Mouse (Mus musculus): Measurements from ENCODE around the gene Naa40. TPM values are rescaled to one million over a fixed set of nuclear protein-coding genes. Genes with fewer than 3 reads are reported as not detected.

The Naa40 gene
- total RNA-seq, 1 experiment = 50.9 TPM

DNA sequence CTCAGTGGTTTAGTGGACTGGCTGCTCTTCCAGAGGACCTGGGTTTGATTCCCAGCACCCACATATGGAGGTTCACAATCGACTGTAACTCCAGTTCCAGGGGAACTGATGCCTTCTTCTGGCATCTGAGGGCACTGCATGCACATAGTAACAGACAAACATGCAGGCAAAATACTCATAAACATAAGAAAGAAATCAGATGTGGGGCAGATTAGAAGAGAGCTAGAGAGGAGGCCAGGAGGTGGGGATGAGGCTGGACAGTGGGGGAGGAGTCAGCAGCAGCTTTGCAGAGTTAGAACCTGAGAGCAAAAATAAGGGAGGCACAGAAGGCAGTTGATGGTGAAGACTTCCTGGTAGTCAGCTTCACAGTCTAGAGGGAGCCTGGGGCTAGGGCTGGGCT, 21.6 kb upstream of the Naa40 start:
- Histone ChIP-seq H3K9me3 (ENCODE audit: control insufficient read depth, insufficient read depth, low read depth, low read length) (no peaks in the 10 kb centered on the region), H3K4me1 (ENCODE audit: control insufficient read depth in 2 of 2, insufficient read depth in 2 of 2, low read length in 2 of 2, poor library complexity in 1 of 2) (peaks cover 14 to 37% of the 10 kb centered on the region in 2 experiments), H3K27ac (ENCODE audit: insufficient read depth, low read depth, low read length, poor library complexity, severe bottlenecking) (peak overlapping the region; percentile 69), H3K36me3 (ENCODE audit: control insufficient read depth, insufficient read depth, low read length, poor library complexity, severe bottlenecking) (no peaks in the 10 kb centered on the region), H3K9ac (ENCODE audit: insufficient read depth, low read depth, low read length, poor library complexity, severe bottlenecking) (no peak overlapping the region; the same call in 1 of the 2 replicates), H3K4me3 (ENCODE audit: insufficient read depth in 1 of 2, low read depth in 1 of 2, low read length in 2 of 2, poor library complexity in 1 of 2, severe bottlenecking in 1 of 2) (no peak overlapping the region)
- no peak for TF ChIP-seq CHD2 (IDR thresholded peaks at IDR 0.05; ENCODE audit: low read depth, low read length)
- TF ChIP-seq ZNF384 (IDR thresholded peaks at IDR 0.05; ENCODE audit: low read depth, low read length) = no peak
- TF ChIP-seq HCFC1 (IDR thresholded peaks at IDR 0.05; ENCODE audit: borderline replicate concordance, insufficient read depth, low read length) = no peak
- TF ChIP-seq MAFK (IDR thresholded peaks at IDR 0.05; ENCODE audit: insufficient read depth, low read depth, low read length) = no peak
- no peak for TF ChIP-seq ZC3H11A (IDR thresholded peaks at IDR 0.05; ENCODE audit: borderline replicate concordance, low read depth, low read length)
- DNase-seq (ENCODE audit: low read depth, low spot score) = peak; percentile 44
- in situ Hi-C loops (cut with MboI; ENCODE audit: low sequenced_read_pairs in 2 of 2, unreplicated experiment in 2 of 2) = no loop called here

DNA sequence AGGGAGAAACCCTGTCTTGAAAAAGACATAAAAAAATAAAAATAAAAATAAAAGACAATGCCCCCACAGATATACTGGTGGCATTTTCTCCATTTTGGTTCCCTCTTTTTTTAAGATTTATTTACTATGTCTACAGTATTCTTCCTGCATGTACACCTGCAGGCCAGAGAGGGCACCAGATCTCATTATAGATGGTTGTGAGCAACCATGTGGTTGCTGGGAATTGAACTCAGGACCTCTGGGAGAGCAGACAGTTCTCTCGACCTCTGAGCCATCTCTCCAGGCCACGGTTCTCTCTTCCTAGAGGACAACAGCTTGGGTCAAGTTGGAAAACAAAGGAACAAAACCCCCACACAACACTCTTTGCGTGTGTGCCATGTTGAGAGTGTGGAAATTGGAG, 21.0 kb upstream of the Naa40 start:
- no peaks in the 10 kb centered on the region for H3K36me3 ChIP-seq (ENCODE audit: control insufficient read depth, insufficient read depth, low read length, poor library complexity, severe bottlenecking)
- peaks cover 14 to 39% of the 10 kb centered on the region in 2 experiments for H3K4me1 ChIP-seq (ENCODE audit: control insufficient read depth in 2 of 2, insufficient read depth in 2 of 2, low read length in 2 of 2, poor library complexity in 1 of 2)
- H3K9me3 ChIP-seq (ENCODE audit: control insufficient read depth, insufficient read depth, low read depth, low read length) = no peaks in the 10 kb centered on the region
- in situ Hi-C loops (cut with MboI; ENCODE audit: low sequenced_read_pairs in 2 of 2, unreplicated experiment in 2 of 2) = no loop called here
- TF ChIP-seq ZC3H11A (IDR thresholded peaks at IDR 0.05; ENCODE audit: borderline replicate concordance, low read depth, low read length) (no peak), ZNF384 (IDR thresholded peaks at IDR 0.05; ENCODE audit: low read depth, low read length) (no peak), MAFK (IDR thresholded peaks at IDR 0.05; ENCODE audit: insufficient read depth, low read depth, low read length) (no peak), CHD2 (IDR thresholded peaks at IDR 0.05; ENCODE audit: low read depth, low read length) (no peak), HCFC1 (IDR thresholded peaks at IDR 0.05; ENCODE audit: borderline replicate concordance, insufficient read depth, low read length) (no peak)
- no peak for DNase-seq (ENCODE audit: low read depth, low spot score)
- H3K4me3 ChIP-seq (ENCODE audit: insufficient read depth in 1 of 2, low read depth in 1 of 2, low read length in 2 of 2, poor library complexity in 1 of 2, severe bottlenecking in 1 of 2) = no peak overlapping the region
- no peak overlapping the region; the same call in 1 of the 2 replicates for H3K9ac ChIP-seq (ENCODE audit: insufficient read depth, low read depth, low read length, poor library complexity, severe bottlenecking)
- H3K27ac ChIP-seq (ENCODE audit: insufficient read depth, low read depth, low read length, poor library complexity, severe bottlenecking) = peak overlapping the region; percentile 69

DNA sequence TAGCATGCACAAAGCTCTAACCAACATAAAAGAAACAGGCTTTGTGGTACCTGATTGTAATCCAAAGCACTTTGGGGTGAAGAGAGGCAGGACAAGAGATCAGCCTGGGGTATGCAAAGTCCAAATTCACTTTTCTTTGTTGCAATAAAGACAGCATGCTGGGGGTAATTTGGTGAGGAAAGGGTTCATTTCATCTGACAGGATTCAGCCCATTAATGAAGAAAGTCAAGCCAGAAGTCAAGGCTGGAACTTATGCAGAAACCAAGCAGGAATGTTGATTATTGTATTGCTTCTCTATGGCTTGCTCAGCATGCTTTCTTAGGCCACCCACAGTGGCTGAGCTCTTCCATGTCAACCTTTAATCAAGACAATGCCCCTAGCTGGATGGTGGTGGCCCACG, 20.5 kb upstream of the Naa40 start:
- in situ Hi-C loops (cut with MboI; ENCODE audit: low sequenced_read_pairs in 2 of 2, unreplicated experiment in 2 of 2) = no loop called here
- Histone ChIP-seq H3K4me3 (ENCODE audit: insufficient read depth in 1 of 2, low read depth in 1 of 2, low read length in 2 of 2, poor library complexity in 1 of 2, severe bottlenecking in 1 of 2) (no peak overlapping the region), H3K9ac (ENCODE audit: insufficient read depth, low read depth, low read length, poor library complexity, severe bottlenecking) (no peak overlapping the region), H3K27ac (ENCODE audit: insufficient read depth, low read depth, low read length, poor library complexity, severe bottlenecking) (peak overlapping the region; percentile 81; the same call in 1 of the 2 replicates), H3K9me3 (ENCODE audit: control insufficient read depth, insufficient read depth, low read depth, low read length) (no peaks in the 10 kb centered on the region), H3K4me1 (ENCODE audit: control insufficient read depth in 2 of 2, insufficient read depth in 2 of 2, low read length in 2 of 2, poor library complexity in 1 of 2) (peaks cover 11 to 37% of the 10 kb centered on the region in 2 experiments), H3K36me3 (ENCODE audit: control insufficient read depth, insufficient read depth, low read length, poor library complexity, severe bottlenecking) (no peaks in the 10 kb centered on the region)
- DNase-seq (ENCODE audit: low read depth, low spot score) = peak; percentile 80
- no peak for TF ChIP-seq HCFC1 (IDR thresholded peaks at IDR 0.05; ENCODE audit: borderline replicate concordance, insufficient read depth, low read length)
- peak; percentile 70 for TF ChIP-seq CHD2 (IDR thresholded peaks at IDR 0.05; ENCODE audit: low read depth, low read length)

DNA sequence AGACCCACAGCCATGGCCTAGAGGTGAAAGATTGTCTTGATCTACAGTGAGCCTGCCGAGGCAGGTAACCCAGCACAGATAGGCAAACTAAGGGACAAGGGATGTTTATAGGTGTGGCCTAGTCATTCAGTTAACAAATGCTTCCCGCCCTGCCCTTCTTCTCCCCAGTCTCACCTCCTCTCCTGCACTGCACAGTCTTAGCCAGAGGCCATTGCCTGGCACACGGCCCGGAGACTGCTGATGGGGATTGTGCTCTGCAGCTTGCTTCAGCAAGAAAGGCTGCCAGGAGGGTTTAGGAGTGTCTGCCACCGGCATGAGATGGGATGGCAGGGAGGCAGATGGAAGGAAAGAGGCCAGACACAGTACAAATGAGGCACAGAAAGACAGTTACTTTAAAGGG, 16.9 kb upstream of the Naa40 start:
- H3K9ac ChIP-seq (ENCODE audit: insufficient read depth, low read depth, low read length, poor library complexity, severe bottlenecking) = peak overlapping the region; percentile 69; the same call in 1 of the 2 replicates
- in situ Hi-C loops (cut with MboI; ENCODE audit: low sequenced_read_pairs in 2 of 2, unreplicated experiment in 2 of 2) = no loop called here
- H3K27ac ChIP-seq (ENCODE audit: insufficient read depth, low read depth, low read length, poor library complexity, severe bottlenecking) = peak overlapping the region; percentile 59; the same call in 1 of the 2 replicates
- peaks cover 6 to 26% of the 10 kb centered on the region in 2 experiments; a peak in 3 of 4 replicates for H3K4me1 ChIP-seq (ENCODE audit: control insufficient read depth in 2 of 2, insufficient read depth in 2 of 2, low read length in 2 of 2, poor library complexity in 1 of 2)
- H3K9me3 ChIP-seq (ENCODE audit: control insufficient read depth, insufficient read depth, low read depth, low read length) = no peaks in the 10 kb centered on the region
- no peaks in the 10 kb centered on the region for H3K36me3 ChIP-seq (ENCODE audit: control insufficient read depth, insufficient read depth, low read length, poor library complexity, severe bottlenecking)
- peak overlapping the region in 1 of 2 experiments; percentile 7; a peak in 1 of 4 replicates for H3K4me3 ChIP-seq (ENCODE audit: insufficient read depth in 1 of 2, low read depth in 1 of 2, low read length in 2 of 2, poor library complexity in 1 of 2, severe bottlenecking in 1 of 2)
- TF ChIP-seq MAFK (IDR thresholded peaks at IDR 0.05; ENCODE audit: insufficient read depth, low read depth, low read length) (no peak), HCFC1 (IDR thresholded peaks at IDR 0.05; ENCODE audit: borderline replicate concordance, insufficient read depth, low read length) (no peak), ZC3H11A (IDR thresholded peaks at IDR 0.05; ENCODE audit: borderline replicate concordance, low read depth, low read length) (no peak), ZNF384 (IDR thresholded peaks at IDR 0.05; ENCODE audit: low read depth, low read length) (no peak), CHD2 (IDR thresholded peaks at IDR 0.05; ENCODE audit: low read depth, low read length) (no peak)
- no peak for DNase-seq (ENCODE audit: low read depth, low spot score)

DNA sequence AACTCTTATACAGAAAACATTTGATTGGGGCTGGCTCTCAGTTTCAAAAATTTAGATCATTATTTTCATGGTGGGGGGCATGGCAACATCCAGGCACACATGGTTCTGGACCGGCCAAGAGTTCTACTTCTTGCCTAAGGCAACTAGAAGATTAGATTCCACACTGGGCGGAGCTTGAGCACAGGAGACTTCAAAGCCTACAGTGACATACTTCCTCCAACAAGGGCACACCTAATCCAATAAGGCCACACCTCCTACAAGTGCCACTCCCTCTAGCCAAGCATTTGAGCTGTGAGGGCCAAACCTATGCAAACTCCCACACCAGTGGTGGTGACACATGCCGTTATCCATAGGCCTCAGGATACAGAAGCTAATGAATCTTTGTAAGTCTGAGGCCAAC, 5.0 kb upstream of the Naa40 start:
- no peak overlapping the region for H3K27ac ChIP-seq (ENCODE audit: insufficient read depth, low read depth, low read length, poor library complexity, severe bottlenecking)
- in situ Hi-C loops (cut with MboI; ENCODE audit: low sequenced_read_pairs in 2 of 2, unreplicated experiment in 2 of 2) = no loop called here
- H3K4me1 ChIP-seq (ENCODE audit: control insufficient read depth in 2 of 2, insufficient read depth in 2 of 2, low read length in 2 of 2, poor library complexity in 1 of 2) = peaks cover 0 to 6% of the 10 kb centered on the region in 2 experiments; a peak in 2 of 4 replicates
- TF ChIP-seq ZNF384 (IDR thresholded peaks at IDR 0.05; ENCODE audit: low read depth, low read length) = no peak
- TF ChIP-seq ZC3H11A (IDR thresholded peaks at IDR 0.05; ENCODE audit: borderline replicate concordance, low read depth, low read length) = no peak
- TF ChIP-seq MAFK (IDR thresholded peaks at IDR 0.05; ENCODE audit: insufficient read depth, low read depth, low read length) = no peak
- TF ChIP-seq HCFC1 (IDR thresholded peaks at IDR 0.05; ENCODE audit: borderline replicate concordance, insufficient read depth, low read length) = no peak
- TF ChIP-seq CHD2 (IDR thresholded peaks at IDR 0.05; ENCODE audit: low read depth, low read length) = no peak
- no peak overlapping the region for H3K9ac ChIP-seq (ENCODE audit: insufficient read depth, low read depth, low read length, poor library complexity, severe bottlenecking)
- no peak overlapping the region for H3K4me3 ChIP-seq (ENCODE audit: insufficient read depth in 1 of 2, low read depth in 1 of 2, low read length in 2 of 2, poor library complexity in 1 of 2, severe bottlenecking in 1 of 2)
- peak; percentile 67 for DNase-seq (ENCODE audit: low read depth, low spot score)
- H3K9me3 ChIP-seq (ENCODE audit: control insufficient read depth, insufficient read depth, low read depth, low read length) = no peaks in the 10 kb centered on the region
- H3K36me3 ChIP-seq (ENCODE audit: control insufficient read depth, insufficient read depth, low read length, poor library complexity, severe bottlenecking) = no peaks in the 10 kb centered on the region
